Mouse (Mus musculus) heart, postnatal 36 days (tissue): Measurements from ENCODE around the gene Epop. TPM values are rescaled to one million over a fixed set of nuclear protein-coding genes. Genes with fewer than 3 reads are reported as not detected.
"Not testable (repeated sequence)": the region's sequence is repeated elsewhere in the genome, so short reads cannot be mapped to it uniquely, and the experiment has no call there.

Experiments used
- DNase-seq, 2 experiments: peaks; one replicate each; pipeline ENCODE4 v3.0.0; 2021 to 2022
- intact Hi-C: fragments of 180-260 bp; cut with DNase I; formaldehyde crosslinking; loops from one replicate; pipeline ENCODE4 v1.15.1; 2025
- total RNA-seq, 2 experiments: library from RNA; stranded (reverse); gene quantifications; 2 replicates each; pipeline ENCODE4 v1.2.3; 2021

Epop gene
- total RNA-seq, 2 experiments from 2014 or later, result 0.95 to 2.4 TPM

DNA sequence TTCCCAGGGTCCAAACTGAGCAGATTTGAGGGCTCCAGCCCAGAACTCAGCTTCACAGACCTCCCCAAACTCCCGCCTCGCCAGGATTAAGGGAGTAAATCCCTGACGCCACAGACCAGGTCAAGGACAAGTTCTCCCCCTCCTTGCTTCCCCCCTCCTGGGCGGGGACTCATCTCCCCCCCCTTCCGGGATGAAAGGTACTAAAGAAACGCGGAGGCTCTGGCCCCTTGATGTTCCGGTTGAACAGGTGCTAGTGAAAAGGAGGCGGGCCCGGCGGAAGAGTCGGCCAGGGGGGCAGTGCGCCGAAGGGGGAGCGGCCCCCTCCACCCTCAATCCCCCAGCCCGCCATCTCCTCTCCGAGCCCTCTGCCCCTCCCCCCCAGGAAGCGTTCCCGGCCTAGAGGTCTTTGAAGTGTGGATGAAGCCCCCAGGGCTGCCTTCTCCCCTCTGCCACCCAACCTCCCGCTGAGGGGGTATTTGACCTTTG lies 32.2 kb upstream of the Epop start:
- intact Hi-C loops, result loop anchor here (2.0 kb wide), 1 partner anchor 37 kb away; no protein-coding TSS in a partner anchor
- peak; percentile 67 to 71 for DNase-seq

DNA sequence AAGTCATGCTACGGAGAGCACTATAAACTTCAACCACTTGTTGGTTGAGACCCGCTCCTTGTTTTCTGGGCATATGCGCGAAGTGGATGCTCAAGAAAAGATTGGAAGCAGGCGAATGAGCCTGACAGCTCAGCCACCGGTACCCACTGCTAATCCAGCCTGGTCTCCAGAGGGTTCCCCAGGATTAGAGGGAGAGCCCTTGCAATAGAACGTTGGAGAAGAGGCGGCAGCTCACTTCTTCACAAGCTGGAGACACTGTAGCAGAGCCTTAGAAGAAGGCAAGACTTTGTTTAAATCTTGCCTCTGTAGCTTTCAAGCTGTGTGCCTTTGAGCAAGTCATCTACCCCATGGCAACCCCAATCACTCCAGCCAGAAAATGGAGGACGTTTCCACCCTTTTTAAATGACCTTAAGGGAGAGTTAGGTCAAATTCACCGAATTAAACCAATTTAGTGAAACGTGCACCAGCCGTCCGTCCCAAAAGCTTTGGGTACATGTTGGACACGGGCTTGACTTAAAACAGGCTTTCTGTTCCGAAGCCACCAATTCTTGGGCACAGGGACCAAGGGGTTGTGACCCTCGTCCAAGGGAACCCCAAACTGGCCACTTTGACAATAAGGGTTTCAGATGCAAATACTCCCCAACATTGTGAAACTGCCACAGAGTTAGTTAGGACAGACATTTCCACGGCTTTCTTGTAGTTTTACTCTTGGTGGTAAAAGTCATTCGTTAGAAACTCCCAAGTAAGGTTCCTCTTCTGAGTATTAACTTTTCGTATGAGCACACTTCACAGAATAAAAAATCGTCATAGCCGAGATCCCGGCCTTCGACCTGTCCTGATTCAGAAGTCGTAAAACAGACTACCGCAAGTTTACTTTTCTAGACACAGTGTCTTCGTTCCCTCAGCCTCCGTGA lies 31.5 kb upstream of the Epop start:
- intact Hi-C loops, result loop anchor here (1.0 to 2.0 kb wide), 2 partner anchors 25 to 38 kb away; no protein-coding TSS in a partner anchor

DNA sequence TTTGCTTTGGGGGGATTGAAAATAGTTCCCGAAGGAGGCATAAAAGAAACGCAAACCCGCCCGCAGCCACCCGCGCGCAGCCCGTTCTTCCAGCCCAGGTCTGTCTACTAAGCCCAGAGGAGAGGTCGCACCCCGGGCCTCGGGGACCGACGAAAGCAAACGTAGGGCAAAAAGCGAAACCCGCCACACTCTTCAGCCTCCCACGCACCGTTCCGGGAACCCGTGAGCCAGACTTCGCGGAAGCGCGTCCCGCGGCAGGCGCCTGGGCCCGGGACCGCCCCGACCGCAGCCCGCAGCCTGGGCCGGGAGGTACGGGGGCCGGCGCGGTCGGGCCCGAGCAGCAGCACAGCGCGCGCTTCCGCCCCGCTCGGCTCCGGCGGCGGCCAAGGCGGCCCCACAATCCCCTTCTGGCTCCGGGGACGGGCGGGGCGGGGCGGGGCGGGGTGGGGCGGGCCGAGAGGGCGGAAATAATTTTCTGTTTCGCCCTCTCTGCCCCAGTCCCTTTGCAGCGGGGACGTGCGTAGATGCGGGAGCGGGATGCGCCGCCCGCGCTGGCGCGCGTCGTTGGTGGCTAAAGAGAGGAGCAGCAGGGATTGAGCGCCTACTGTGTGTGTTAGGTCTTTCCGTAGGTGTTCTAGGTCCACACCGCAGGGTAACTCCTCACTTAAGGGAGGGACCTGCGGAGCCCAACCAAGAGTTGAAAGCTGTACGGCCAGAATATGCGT lies 30.6 kb upstream of the Epop start:
- intact Hi-C loops, result loop anchor here (1.0 to 2.0 kb wide), 2 partner anchors 26 to 39 kb away; no protein-coding TSS in a partner anchor
- peak; percentile 77 to 84 for DNase-seq

More for the DNA sequence above, 31.5 kb upstream of the Epop start:
- peak in 1 of 2 experiments; percentile 34 for DNase-seq

DNA sequence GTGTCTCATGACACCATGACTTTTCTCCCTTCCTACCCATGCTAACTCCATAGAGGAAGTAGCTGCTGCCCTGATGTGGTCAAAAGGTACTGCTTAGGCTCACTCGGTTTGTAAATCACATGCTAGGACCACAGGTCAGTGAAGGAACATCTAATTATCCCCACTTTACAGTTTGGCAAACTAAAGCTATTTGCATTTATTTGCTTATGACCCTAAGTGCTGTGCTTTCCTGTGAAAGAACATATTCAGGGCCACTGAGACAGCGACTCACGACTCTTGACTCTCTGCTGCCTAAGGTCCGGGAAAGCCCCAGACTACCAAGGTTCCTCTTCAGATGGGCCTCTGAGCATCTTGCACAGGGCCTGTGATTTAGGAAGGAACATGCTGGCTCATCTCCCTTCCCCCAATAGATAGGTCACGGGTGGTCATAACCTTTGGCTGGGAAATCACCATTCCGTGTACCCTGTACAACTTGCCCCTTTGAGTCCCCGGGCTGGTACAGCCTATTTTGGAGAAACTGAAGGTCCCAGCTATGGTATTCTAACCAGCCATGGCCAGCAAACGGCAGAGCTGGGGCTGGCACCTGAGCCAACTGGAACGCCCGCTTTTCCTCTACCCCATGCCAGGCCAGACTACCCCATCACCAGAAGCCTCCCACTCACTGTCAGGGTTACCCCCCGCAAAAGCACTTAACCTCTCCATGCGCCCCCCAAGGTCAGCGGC lies 29.9 kb upstream of the Epop start:
- intact Hi-C loops, result no loop called here
- peak in 1 of 2 experiments; percentile 38 for DNase-seq

DNA sequence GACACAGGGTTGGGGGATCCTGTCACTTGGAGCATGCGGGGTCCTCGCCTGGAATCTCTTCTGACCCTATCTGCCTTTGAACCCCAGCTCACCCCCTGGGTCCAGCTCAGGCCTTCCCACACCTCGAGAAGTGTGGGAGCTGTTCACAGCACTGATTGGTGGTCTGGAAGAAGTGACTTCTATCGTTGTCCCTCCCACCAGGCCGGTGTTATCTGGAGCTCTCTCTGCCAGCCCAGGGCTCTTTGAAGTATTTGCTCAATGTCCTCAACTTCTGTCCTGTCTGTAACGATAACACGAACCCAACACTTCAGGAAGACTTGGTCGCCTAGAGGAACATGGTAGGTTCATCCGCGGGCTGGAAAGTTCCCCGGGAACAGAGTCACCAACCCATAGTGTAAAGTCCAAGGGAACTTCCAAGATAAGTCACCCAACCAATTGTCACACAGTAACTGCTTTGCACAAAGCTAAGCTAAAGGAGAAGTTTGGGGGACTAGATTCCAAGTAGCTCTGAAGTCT lies 29.3 kb upstream of the Epop start:
- DNase-seq, result no peak
- intact Hi-C loops, result no loop called here

DNA sequence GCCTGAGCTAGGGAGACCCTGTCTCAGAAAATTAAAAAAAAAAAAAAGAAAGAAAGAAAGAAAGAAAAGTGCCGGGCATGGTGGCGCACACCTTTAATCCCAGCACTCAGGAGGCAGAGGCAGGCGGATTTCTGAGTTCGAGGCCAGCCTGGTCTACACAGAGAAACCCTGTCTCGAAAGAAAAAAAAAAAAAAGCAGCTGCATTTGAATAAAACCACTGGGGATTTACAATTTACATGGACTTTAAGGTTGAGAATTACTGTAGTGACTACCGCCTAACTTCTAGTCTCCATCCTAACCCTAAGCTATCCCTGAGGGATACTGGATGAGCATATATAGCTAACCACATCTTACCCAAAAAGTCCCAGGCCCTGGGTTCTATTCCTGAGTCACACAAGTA lies 28.5 kb upstream of the Epop start:
- intact Hi-C loops, DNase-seq: not testable (repeated sequence)

DNA sequence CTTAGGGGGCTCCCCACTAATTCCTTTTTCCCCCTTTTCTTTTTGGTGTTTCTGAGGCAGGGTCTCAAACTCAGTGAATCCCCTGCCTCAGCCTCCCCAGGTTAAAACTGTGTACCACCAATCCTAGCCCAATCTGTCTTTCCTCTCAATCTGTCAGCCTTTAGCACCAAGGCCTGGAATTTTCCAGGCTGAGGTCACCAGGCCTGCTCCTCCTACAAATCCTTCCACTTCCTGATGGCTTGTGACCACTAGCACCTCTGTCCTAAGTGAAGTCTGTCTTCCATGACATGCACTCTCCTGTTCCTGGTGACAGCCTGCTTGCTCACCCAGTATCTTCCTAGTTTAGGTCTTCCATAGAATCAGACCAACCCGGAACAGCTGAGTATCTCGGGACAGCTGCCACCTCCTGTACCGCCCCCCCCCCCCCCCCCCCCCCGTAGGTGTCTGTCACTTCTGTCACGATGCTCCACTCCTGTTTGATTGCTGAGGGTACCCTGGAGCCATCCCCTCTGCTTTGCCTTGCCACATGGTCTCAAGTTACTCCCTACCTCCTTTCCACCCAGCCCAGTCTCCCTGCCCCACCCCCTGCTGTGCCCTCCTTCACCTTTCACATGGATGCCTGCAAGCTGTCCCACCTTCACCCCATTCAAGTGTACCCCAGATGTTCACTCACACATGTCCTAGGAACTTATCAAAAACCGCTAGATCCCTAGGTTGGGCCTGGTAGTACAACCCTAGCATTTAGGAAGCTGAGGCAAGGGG lies 27.9 kb upstream of the Epop start:
- no peak for DNase-seq
- intact Hi-C loops, result no loop called here

DNA sequence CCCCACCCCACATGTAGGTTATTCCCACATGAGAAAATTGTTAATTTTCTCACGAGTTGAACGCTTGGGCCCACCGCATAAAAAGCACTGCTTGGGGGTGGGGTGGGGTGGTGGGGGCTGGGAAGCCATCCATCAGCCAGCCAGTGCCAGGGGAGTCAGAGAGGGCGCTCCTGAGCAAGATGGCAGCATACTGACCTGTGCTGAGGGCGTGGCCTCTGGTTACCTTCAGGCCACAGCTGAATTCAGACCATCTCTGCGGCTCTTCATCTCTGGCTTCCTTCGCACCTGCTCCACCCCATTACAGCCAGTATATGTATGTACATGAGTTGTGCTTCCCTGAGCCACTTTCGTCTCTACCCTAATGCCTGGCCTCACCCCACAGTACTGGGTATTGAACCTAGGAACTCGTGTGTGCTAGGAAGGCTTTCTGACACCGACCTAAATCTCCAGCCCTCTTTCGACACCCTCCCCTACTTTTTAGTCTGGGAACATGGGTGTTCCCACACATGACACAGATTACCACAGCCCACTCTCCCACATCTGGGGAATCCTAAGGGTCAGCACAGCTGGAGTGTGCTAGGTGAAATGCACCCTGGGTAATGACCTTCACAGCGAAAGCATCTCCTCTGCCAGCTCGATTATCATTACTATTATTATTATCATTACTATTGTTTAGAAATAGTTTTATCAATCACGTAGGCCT lies 26.9 kb upstream of the Epop start:
- intact Hi-C loops, result no loop called here
- no peak for DNase-seq

DNA sequence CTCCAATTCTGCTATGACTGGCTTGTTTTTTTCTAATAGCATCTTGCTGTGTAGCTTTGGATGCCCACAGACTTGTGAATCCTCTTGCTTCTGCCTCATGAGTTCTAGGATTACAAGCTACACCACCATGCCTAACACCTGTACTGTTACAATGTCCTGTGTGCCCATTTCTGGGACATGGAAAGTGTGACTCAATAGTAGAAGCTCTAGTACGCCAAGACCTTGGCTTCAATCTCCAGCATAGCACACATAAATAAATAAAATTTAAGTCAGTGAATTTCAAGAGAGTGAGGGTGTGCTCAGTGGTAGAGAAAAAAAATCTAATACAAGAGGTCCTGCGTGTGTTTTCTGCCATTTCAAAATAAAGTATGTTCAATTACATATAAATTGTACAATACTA lies 24.7 kb upstream of the Epop start:
- intact Hi-C loops, result no loop called here
- no peak for DNase-seq

DNA sequence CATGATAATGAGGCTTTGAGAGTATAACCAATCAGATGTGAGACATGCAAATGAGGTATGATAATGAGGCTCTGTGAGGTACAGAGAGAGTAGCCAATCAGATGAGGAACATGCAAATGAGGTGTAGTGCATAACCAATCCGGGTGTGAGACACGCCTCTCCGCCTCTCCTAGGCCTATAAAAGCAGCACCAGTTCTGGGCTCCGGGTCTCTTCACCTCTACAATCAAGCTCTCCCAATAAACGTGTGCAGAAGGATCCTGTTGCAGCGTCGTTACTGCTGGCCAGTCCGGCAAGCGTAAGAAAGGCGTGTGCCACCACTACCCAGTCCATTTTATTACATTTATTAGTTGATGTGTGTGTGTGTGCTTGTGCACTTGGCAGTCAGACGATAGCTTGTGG lies 23.9 kb upstream of the Epop start:
- DNase-seq, intact Hi-C loops: not testable (repeated sequence)

DNA sequence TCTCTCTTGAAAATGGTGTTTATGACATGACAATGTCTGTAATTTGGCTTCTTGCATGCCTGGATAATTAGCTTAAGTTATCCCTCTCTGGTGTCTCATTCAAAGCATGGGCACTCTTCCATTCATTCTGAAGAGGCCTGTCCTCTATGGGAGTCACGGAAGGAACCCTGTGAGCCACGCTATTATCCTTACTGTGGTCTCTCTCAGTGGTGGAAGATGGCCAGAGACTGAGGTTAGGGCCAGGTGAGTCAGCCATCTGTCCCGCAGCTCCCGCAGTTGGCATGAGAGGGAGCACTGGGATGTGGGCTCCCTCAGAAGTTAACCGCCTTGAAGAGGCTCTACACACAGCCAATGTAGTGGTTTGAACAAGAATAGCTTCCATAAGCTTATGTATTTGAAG lies 20.8 kb upstream of the Epop start:
- DNase-seq, result no peak
- intact Hi-C loops, result no loop called here

DNA sequence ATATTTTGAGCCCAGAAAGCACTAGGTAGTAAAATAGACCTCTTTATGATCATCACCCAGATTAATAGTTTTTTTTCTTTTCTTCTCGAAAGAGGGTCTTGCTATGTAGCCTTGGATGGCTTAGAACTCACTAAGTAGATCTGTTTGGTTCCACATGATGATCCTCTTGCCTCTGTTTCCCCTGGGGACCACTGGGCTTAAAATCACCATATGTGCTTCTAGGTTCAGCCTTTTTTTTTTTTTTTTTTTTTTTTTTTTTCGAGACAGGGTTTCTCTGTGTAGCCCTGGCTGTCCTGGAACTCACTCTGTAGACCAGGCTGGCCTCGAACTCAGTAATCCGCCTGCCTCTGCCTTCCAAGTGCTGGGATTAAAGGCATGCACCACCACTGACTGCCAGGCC lies 19.0 kb upstream of the Epop start:
- DNase-seq, result not testable (repeated sequence)
- intact Hi-C loops, result loop anchor here (5.0 kb wide), 1 partner anchor 94 kb away; the partner anchor contains the start of gene Pip4k2b

DNA sequence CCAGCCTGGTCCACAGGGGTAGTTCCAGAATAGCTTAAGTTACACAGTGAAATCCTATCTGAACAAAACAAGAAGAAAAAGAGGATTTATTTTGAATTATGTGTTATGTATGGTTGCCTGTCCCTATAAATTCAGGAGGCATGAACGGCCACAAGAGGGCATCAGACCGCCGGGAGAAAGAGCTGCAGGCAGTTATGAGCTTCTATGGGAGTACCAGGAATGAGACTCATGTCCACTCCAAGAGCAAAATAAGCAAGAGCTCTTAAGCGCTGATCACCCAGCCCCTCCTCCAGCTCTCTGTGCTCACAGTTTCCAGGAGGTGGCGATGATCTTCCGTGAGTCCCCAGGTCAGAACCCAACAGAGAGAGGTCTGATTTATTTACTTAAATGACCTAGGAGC lies 15.3 kb upstream of the Epop start:
- intact Hi-C loops, result loop anchor here (1.0 to 5.0 kb wide), 2 partner anchors 45 to 97 kb away; partner anchors contain the start of gene Pip4k2b
- DNase-seq, result peak; percentile 77 to 80

DNA sequence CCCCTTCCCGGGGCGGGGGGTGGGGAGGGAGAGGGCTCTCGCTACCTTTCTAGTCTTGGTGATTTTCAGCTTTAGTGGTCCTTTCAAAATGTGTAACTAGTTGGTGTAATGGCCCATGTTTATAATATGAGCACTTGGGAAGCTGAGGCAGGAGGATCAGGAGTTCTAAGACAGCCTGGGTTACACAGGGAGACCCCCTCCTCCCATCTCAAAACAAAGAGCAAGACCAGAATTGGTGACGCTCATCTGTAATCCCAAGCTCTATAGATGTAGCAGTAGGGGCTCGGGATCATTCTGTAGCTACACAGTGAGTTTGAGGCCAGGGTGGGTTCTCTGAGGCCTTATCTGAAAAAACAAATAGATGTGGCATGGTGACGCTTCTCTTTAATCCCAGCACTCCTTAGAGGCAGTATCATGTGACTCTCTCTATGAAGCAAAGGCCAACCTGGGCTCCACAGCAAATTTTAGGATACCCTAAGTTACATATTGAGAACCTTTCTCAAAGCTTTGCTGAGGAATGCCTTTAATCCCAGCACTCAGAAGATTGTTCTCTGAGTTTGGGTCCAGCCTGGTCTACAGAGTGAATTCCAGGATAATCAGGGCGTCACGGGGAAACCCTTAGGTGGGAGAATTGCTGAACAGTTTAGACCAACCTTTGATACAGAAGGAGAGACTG lies 14.0 kb upstream of the Epop start:
- no peak for DNase-seq
- intact Hi-C loops, result no loop called here

DNA sequence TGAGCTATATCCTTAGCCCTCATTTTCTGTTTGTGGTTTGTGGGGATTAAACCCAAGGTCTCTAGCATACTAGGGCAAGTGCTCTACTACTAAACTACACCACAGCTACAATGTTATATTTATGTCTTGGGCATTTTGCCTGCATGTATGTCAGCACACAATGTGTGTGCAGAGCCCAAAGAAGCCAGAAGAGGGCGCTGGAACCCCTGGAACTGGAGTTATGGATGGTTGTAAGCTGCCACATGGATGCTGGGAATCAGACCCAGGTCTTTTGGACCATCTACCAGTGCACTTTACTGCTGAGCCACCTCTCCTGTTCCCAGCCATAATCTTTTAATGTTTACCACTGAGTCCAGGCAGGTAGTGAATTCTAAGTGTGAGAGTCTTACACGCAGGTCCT lies 13.2 kb upstream of the Epop start:
- intact Hi-C loops, result no loop called here

DNA sequence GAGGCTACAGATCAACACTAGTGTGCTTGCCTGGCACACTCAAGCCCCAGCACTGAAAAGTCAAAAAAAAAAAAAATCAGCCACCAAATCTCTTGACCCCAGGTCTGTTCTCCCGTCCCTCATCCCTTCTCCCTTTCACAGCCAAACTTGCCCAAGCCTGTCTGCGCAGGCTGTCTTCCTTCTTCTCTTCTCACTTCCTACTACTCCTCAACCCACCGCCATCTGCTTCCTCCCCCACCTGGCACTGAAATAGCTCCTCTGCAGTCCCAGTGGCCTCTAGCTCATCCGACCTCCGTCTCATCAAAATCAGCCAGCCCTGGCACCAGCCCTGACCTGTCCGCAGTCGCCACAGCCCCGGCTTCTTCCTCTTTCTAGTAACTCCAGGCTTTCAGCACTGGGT lies 12.2 kb upstream of the Epop start:
- intact Hi-C loops, result no loop called here
- DNase-seq, result no peak

More for the DNA sequence above, 13.2 kb upstream of the Epop start:
- no peak for DNase-seq

DNA sequence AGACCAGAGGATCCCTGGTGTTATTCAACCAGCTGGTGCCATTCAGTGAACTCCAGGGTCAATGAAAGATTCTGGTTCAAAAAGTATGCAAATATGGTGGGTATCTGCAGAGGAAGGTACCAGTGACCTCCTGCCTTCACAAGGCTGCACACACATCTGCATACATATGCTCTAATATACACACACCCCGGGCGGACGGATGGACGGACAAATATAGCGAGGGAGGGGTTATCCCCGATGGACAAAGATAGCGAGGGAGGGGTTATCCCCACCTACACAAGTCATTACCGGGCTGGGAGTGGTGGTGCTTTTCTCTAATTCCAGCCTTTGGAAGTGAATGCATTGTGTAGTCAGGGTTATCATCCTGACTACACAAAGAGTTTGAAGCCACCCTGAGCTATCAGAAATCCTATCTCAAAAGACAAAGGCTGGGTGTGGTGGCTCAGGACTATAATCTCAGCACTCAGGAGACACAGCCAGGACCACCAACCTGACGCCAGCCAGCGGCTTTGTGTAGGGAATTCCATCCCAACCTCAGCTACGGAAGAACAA lies 6.0 kb upstream of the Epop start:
- no peak for DNase-seq

DNA sequence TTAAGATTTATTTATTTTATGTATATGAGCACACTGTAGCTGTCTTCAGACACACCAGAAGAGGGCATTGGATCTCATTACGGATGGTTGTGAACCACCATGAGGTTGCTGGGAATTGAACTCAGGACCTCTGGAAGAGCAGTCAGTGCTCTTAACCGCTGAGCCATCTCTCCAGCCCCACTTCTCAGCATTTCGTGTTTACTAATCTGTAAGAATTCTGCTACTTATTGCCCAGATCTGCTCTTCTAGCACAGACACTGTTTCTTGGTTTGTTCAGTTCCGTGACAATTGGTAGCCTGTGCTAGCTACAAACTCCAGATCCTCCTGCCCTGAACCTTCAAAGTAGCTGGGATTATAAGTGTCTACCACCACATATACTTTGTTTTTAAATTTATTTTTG lies 2.9 kb upstream of the Epop start:
- not testable (repeated sequence) for DNase-seq

More for the DNA sequence above, 6.0 kb upstream of the Epop start:
- intact Hi-C loops, result no loop called here

More for the DNA sequence above, 2.9 kb upstream of the Epop start:
- intact Hi-C loops, result not testable (repeated sequence)
